Mouse (Mus musculus) CH12.LX (cell line): ENCODE measurements at regions not wholly inside any gene's neighbourhood (a gene's known extent, or its start where the extent isn't known, plus 50 kb on each side); places are given as distances from the start of the nearest gene placed in this dataset.
A peak's percentile ranks its signal among the peaks of the same experiment; 100 is the strongest.
"Not testable (repeated sequence)": the region's sequence is repeated elsewhere in the genome, so short reads cannot be mapped to it uniquely, and the experiment has no call there.

ENCODE experiments used
- DNase-seq: peaks from one replicate; pipeline ENCODE4 v3.0.0-alpha.2; 2013; ENCODE audit errors: extremely low read depth
- H3K27ac ChIP-seq: 2 replicates; pipeline ENCODE4 v1.5.1; 2012; ENCODE audit warnings: low read depth, mild to moderate bottlenecking, control low read depth, moderate library complexity; ENCODE audit not compliant: insufficient read depth
- H3K27me3 ChIP-seq: replicated peaks from 2 replicates; pipeline ENCODE3; 2012; ENCODE audit warnings: inconsistent platforms
- H3K36me3 ChIP-seq, 2 experiments: replicated peaks in 1 of 2; 2 replicates each; pipeline versions ENCODE3 to v1.6.1; 2012; ENCODE audit warnings: inconsistent platforms in 1 of 2, low read length in 1 of 2, mild to moderate bottlenecking in 1 of 2, mixed read lengths in 1 of 2, moderate library complexity in 1 of 2; ENCODE audit not compliant: control insufficient read depth in 1 of 2, insufficient read depth in 1 of 2
- H3K4me1 ChIP-seq, 2 experiments: 2 replicates each; pipeline ENCODE4 v1.6.1; 2012; ENCODE audit warnings: inconsistent platforms in 1 of 2, moderate library complexity in 1 of 2; ENCODE audit not compliant: insufficient read depth in 2 of 2, control insufficient read depth in 1 of 2
- H3K4me2 ChIP-seq: 2 replicates; pipeline ENCODE4 v1.6.1; 2012; ENCODE audit warnings: low read depth, mild to moderate bottlenecking, control low read depth; ENCODE audit not compliant: poor library complexity, insufficient read depth, severe bottlenecking
- H3K4me3 ChIP-seq, 3 experiments: fragments of 150-350 bp in 1 of 3; sonication (generic) in 1 of 3; replicated peaks in 1 of 3; 2 replicates each; pipeline versions ENCODE3 to v1.5.1; 2011 to 2012; ENCODE audit warnings: low read depth in 2 of 3, low read length in 2 of 3, mild to moderate bottlenecking in 2 of 3, moderate library complexity in 2 of 3, control low read depth in 1 of 3, improper control_type of control experiment in 1 of 3, inconsistent platforms in 1 of 3, mixed read lengths in 1 of 3; ENCODE audit not compliant: poor library complexity in 1 of 3
- H3K79me2 ChIP-seq: replicated peaks from 2 replicates; pipeline ENCODE4 v1.6.1; 2012; ENCODE audit warnings: mild to moderate bottlenecking, moderate library complexity; ENCODE audit not compliant: control insufficient read depth, poor library complexity, insufficient read depth, severe bottlenecking; ENCODE audit errors: extremely low read depth
- H3K9ac ChIP-seq: 2 replicates; pipeline ENCODE4 v1.6.1; 2012; ENCODE audit warnings: low read depth, mild to moderate bottlenecking, control low read depth, moderate library complexity; ENCODE audit not compliant: insufficient read depth
- H3K9me3 ChIP-seq: replicated peaks from 2 replicates; pipeline ENCODE3; 2012; ENCODE audit warnings: low read length, inconsistent platforms, mixed read lengths
- BHLHE40 ChIP-seq: IDR thresholded peaks from 2 replicates; pipeline ENCODE4 v1.6.1; 2011; ENCODE audit warnings: mild to moderate bottlenecking, low read depth, low read length, improper control_type of control experiment
- CTCF ChIP-seq, 2 experiments: IDR thresholded peaks in 1 of 2; conservative IDR thresholded peaks in 1 of 2; 2 replicates each; pipeline ENCODE4 v1.5.1; 2011 to 2012; ENCODE audit warnings: low read depth in 2 of 2, low read length in 2 of 2, improper control_type of control experiment in 1 of 2, inconsistent platforms in 1 of 2, mild to moderate bottlenecking in 1 of 2, moderate library complexity in 1 of 2
- ELF1 ChIP-seq: IDR thresholded peaks from 2 replicates; pipeline ENCODE4 v1.6.1; 2014; ENCODE audit warnings: low read depth, mild to moderate bottlenecking, inconsistent platforms, low read length, improper control_type of control experiment
- GABPA ChIP-seq: IDR thresholded peaks from 2 replicates; pipeline ENCODE4 v1.6.1; 2012; ENCODE audit warnings: low read depth, low read length, improper control_type of control experiment, inconsistent platforms; ENCODE audit not compliant: insufficient replicate concordance
- HCFC1 ChIP-seq: IDR thresholded peaks from 2 replicates; pipeline ENCODE4 v1.6.1; 2012; ENCODE audit warnings: low read depth, mild to moderate bottlenecking, inconsistent platforms, low read length, improper control_type of control experiment
- IRF4 ChIP-seq: IDR thresholded peaks from 2 replicates; pipeline ENCODE4 v1.6.1; 2014; ENCODE audit warnings: low read depth, mild to moderate bottlenecking, inconsistent platforms, low read length, improper control_type of control experiment
- JUN ChIP-seq: IDR thresholded peaks from 2 replicates; pipeline ENCODE4 v1.6.1; 2011; ENCODE audit warnings: low read depth, mild to moderate bottlenecking, low read length, improper control_type of control experiment, moderate library complexity; ENCODE audit not compliant: insufficient read depth
- KAT2A ChIP-seq: IDR thresholded peaks from 2 replicates; pipeline ENCODE4 v1.6.1; 2012; ENCODE audit warnings: low read length, improper control_type of control experiment, inconsistent platforms; ENCODE audit not compliant: insufficient replicate concordance
- MEF2A ChIP-seq: IDR thresholded peaks from 2 replicates; pipeline ENCODE4 v1.6.1; 2014; ENCODE audit warnings: low read depth, mild to moderate bottlenecking, inconsistent platforms, low read length, improper control_type of control experiment, borderline replicate concordance
- MYC ChIP-seq: IDR thresholded peaks from 2 replicates; pipeline ENCODE4 v1.6.1; 2011; ENCODE audit warnings: low read depth, mild to moderate bottlenecking, improper control_type of control experiment, low read length
- NELFE ChIP-seq: IDR thresholded peaks from 2 replicates; pipeline ENCODE4 v1.6.1; 2011; ENCODE audit warnings: low read depth, low read length, improper control_type of control experiment
- RAD21 ChIP-seq: IDR thresholded peaks from 2 replicates; pipeline ENCODE4 v1.6.1; 2011; ENCODE audit warnings: low read depth, mild to moderate bottlenecking, low read length, improper control_type of control experiment, moderate library complexity
- SMC3 ChIP-seq: IDR thresholded peaks from 2 replicates; pipeline ENCODE4 v1.6.1; 2011; ENCODE audit warnings: low read depth, low read length, improper control_type of control experiment
- TBP ChIP-seq: conservative IDR thresholded peaks from 2 replicates; pipeline ENCODE4 v1.6.1; 2011; ENCODE audit warnings: low read depth, low read length, improper control_type of control experiment
- TCF12 ChIP-seq: IDR thresholded peaks from 2 replicates; pipeline ENCODE4 v1.6.1; 2014; ENCODE audit warnings: low read depth, mild to moderate bottlenecking, inconsistent platforms, low read length, improper control_type of control experiment
- UBTF ChIP-seq: IDR thresholded peaks from 2 replicates; pipeline ENCODE4 v1.6.1; 2012; ENCODE audit warnings: low read depth, mild to moderate bottlenecking, inconsistent platforms, low read length, improper control_type of control experiment, moderate library complexity
- USF1 ChIP-seq: IDR thresholded peaks from 2 replicates; pipeline ENCODE4 v1.6.1; 2014; ENCODE audit warnings: low read depth, mild to moderate bottlenecking, inconsistent platforms, low read length, improper control_type of control experiment
- ZKSCAN1 ChIP-seq: IDR thresholded peaks from 2 replicates; pipeline ENCODE4 v1.6.1; 2012; ENCODE audit warnings: low read depth, inconsistent platforms, low read length, improper control_type of control experiment, borderline replicate concordance
- ZMIZ1 ChIP-seq: IDR thresholded peaks from 2 replicates; pipeline ENCODE4 v1.6.1; 2012; ENCODE audit warnings: low read depth, mild to moderate bottlenecking, inconsistent platforms, low read length, improper control_type of control experiment
- ZNF384 ChIP-seq: IDR thresholded peaks from 2 replicates; pipeline ENCODE4 v1.6.1; 2012; ENCODE audit warnings: low read depth, low read length, improper control_type of control experiment, inconsistent platforms
- dilution Hi-C: fragments of 300-500 bp; cut with MboI; formaldehyde crosslinking; loops from 2 replicates; pipeline ENCODE4 v1.14.3; 2020; ENCODE audit warnings: low sequenced_read_pairs; ENCODE audit not compliant: extremely low pct_unique_long_range_greater_than_20kb, extremely low pct_ligation_motif_present
- in situ Hi-C: fragments of 300-500 bp; cut with MboI; formaldehyde crosslinking; loops from 3 replicates; pipeline ENCODE4 v1.14.3; 2019; ENCODE audit warnings: low sequenced_read_pairs, low pct_ligation_motif_present, low pct_unique_long_range_greater_than_20kb, mixed read lengths

- TF ChIP-seq ZNF384 = peak; percentile 76
- H3K4me3 ChIP-seq, H3K4me1 ChIP-seq, in situ Hi-C loops, dilution Hi-C loops, H3K9me3 ChIP-seq, H3K79me2 ChIP-seq, H3K27me3 ChIP-seq, DNase-seq, H3K27ac ChIP-seq, H3K4me2 ChIP-seq, H3K36me3 ChIP-seq, H3K9ac ChIP-seq: not testable (repeated sequence)
Measured at GRCm38 (mm10) chr1:150239504-150239903, 79.7 kb upstream of the Pdc start.

DNA sequence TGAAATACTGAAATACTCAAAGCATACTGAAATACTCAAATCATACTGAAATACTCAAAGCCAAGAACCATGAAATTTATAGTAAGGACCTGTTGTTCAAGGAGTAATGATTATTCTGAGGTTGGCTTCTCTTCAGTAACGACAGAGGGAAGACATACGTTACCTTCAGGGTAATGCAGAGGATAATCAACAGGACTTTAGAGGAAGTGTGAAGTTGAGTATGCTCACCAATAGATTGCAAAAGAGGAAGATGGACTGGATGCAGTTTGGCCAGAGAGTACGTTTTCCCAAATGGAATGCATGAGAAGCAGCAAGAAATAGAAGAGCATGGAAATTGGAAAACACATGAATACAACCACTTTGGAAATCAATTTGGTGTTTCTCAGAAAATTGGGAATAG, 79.1 kb upstream of the Pdc start:
- no peaks in the 10 kb centered on the region for H3K9me3 ChIP-seq
- no peak for TF ChIP-seq USF1
- TF ChIP-seq SMC3 = no peak
- TF ChIP-seq UBTF = no peak
- TF ChIP-seq ZNF384 = no peak
- no peak for TF ChIP-seq TBP
- no peak for TF ChIP-seq JUN
- no peak for TF ChIP-seq MYC
- no peak for TF ChIP-seq ZMIZ1
- TF ChIP-seq IRF4 = no peak
- TF ChIP-seq ZKSCAN1 = no peak
- TF ChIP-seq BHLHE40 = no peak
- no peak for TF ChIP-seq ELF1
- no peak for TF ChIP-seq GABPA
- TF ChIP-seq CTCF (conservative IDR thresholded peaks at IDR 0.05 in 1 of 2, IDR thresholded peaks at IDR 0.05 in 1 of 2; ENCODE audit: low read depth in 2 of 2, low read length in 2 of 2) = no peak
- no peak for TF ChIP-seq KAT2A
- no peak for TF ChIP-seq TCF12
- TF ChIP-seq RAD21 = no peak
- TF ChIP-seq NELFE = no peak
- TF ChIP-seq MEF2A = no peak
- TF ChIP-seq HCFC1 = no peak
- TF ChIP-seq, all 38 proteins: peak for 0
- DNase-seq = no peak
- no peak overlapping the region for H3K27ac ChIP-seq
- in situ Hi-C loops = no loop called here
- no peak overlapping the region for H3K9ac ChIP-seq
- no peaks in the 10 kb centered on the region for H3K4me1 ChIP-seq
- H3K79me2 ChIP-seq = no peaks in the 10 kb centered on the region
- H3K36me3 ChIP-seq = no peaks in the 10 kb centered on the region
- H3K4me2 ChIP-seq = no peak overlapping the region
- no peak overlapping the region for H3K4me3 ChIP-seq
- H3K27me3 ChIP-seq = no peaks in the 10 kb centered on the region
- dilution Hi-C loops = no loop called here
